Mouse (Mus musculus) right cerebral cortex, adult 18-20 months (tissue): ENCODE data around the gene Btg2.

Experiments used
- DNase-seq: peaks from one replicate; pipeline ENCODE4 v3.0.0; 2022; ENCODE audit warnings: mixed read lengths

The Btg2 gene

GRCm38 (mm10) chr1:134055666-134056245 is 23.2 kb downstream of the Btg2 start:
- no peak for DNase-seq

GRCm38 (mm10) chr1:134055058-134055457 is 23.9 kb downstream of the Btg2 start:
- no peak for DNase-seq

- peak; percentile 85 for DNase-seq
Measured at GRCm38 (mm10) chr1:134053207-134053606, 25.7 kb downstream of the Btg2 start.

GRCm38 (mm10) chr1:134049542-134049941 is 29.4 kb downstream of the Btg2 start:
- DNase-seq: no peak

GRCm38 (mm10) chr1:134048759-134049158 is 30.2 kb downstream of the Btg2 start:
- DNase-seq: peak; percentile 80

- DNase-seq: no peak
Measured at GRCm38 (mm10) chr1:134047431-134047830, 31.5 kb downstream of the Btg2 start.

GRCm38 (mm10) chr1:134046387-134046786 is 32.5 kb downstream of the Btg2 start:
- no peak for DNase-seq

GRCm38 (mm10) chr1:134045971-134046370 is 32.9 kb downstream of the Btg2 start:
- peak; percentile 85 for DNase-seq

- no peak for DNase-seq
Measured at GRCm38 (mm10) chr1:134044805-134045204, 34.1 kb downstream of the Btg2 start.

GRCm38 (mm10) chr1:134042341-134042740 is 36.6 kb downstream of the Btg2 start:
- DNase-seq: no peak

- no peak for DNase-seq
Measured at GRCm38 (mm10) chr1:134041900-134042299, 37.0 kb downstream of the Btg2 start.

GRCm38 (mm10) chr1:134039361-134039760 is 39.6 kb downstream of the Btg2 start:
- DNase-seq: no peak

GRCm38 (mm10) chr1:134038336-134038735 is 40.6 kb downstream of the Btg2 start:
- no peak for DNase-seq

GRCm38 (mm10) chr1:134037172-134037571 is 41.7 kb downstream of the Btg2 start, which contains the start of gene Fmod:
TSS of gene Fmod (plus strand) at chr1:134037254.
- DNase-seq: no peak

- DNase-seq: no peak
Measured at GRCm38 (mm10) chr1:134036492-134036891, 42.4 kb downstream of the Btg2 start.

- DNase-seq: peak; percentile 54
Measured at GRCm38 (mm10) chr1:134028161-134028846, 50.6 kb downstream of the Btg2 start.

- DNase-seq: peak; percentile 23
Measured at GRCm38 (mm10) chr1:134026741-134027140, 52.2 kb downstream of the Btg2 start.

- DNase-seq: no peak
Measured at GRCm38 (mm10) chr1:134025975-134026374, 52.9 kb downstream of the Btg2 start.
